Mouse (Mus musculus) cerebellum, adult 11-12 months (tissue): Measurements from ENCODE around the gene 1700029I15Rik.

Source experiments
- DNase-seq: peaks from one replicate; pipeline ENCODE4 v3.0.0; 2022

Gene 1700029I15Rik

GRCm38 (mm10) chr2:92392318-92393264 lies 10.3 kb downstream of the 1700029I15Rik start:
- DNase-seq: peak; percentile 69

DNA sequence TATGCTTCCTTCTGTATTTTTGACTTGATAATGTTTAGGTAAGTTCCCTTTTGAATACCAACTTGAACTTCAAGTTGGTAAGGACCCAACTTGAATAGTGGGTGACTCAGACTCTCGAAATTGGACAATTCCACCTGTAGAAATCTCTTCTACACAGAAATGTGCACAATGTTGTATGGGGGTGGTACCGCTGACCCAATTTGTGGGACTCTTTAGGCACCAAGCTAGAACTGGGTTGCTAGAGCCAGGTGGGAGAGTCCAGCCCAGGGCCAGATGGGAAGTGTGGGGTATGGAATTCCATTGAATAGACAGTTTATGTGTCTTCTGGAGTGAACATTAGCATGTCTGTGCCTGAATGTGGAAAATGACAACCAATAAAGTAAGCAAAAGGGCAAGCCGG lies 13.2 kb downstream of the 1700029I15Rik start:
- no peak for DNase-seq

DNA sequence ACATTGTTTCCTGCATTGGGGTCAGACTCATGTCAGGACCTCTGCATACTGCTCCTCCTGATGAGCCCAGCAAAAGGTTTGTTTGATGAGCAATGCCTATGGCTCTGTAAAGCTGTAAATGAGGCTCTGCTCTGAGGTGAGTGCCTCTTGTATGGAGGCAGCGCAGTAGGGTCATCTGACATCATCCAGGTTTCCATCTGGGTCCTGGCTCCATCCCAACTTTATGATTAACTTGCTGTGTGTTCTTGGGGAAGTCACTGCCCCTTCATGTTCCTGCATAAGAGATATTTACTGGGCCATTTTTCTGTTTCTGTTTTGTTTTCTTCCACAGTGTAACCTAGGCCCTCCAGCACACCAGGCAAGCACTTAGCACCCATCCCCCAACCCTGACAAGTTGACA lies 15.1 kb downstream of the 1700029I15Rik start:
- DNase-seq: peak; percentile 52

GRCm38 (mm10) chr2:92399877-92400276 lies 17.5 kb downstream of the 1700029I15Rik start:
- peak; percentile 51 for DNase-seq

- DNase-seq: peak; percentile 72
Observed at GRCm38 (mm10) chr2:92400682-92401081, 18.3 kb downstream of the 1700029I15Rik start.

- peak; percentile 74 for DNase-seq
Observed at GRCm38 (mm10) chr2:92401091-92401561, 18.8 kb downstream of the 1700029I15Rik start, which contains the start of gene Mapk8ip1. Mapk8ip1 (minus strand) TSS chr2:92401263.

- peak; percentile 94 for DNase-seq
Observed at GRCm38 (mm10) chr2:92402591-92403326, 20.4 kb downstream of the 1700029I15Rik start.

DNA sequence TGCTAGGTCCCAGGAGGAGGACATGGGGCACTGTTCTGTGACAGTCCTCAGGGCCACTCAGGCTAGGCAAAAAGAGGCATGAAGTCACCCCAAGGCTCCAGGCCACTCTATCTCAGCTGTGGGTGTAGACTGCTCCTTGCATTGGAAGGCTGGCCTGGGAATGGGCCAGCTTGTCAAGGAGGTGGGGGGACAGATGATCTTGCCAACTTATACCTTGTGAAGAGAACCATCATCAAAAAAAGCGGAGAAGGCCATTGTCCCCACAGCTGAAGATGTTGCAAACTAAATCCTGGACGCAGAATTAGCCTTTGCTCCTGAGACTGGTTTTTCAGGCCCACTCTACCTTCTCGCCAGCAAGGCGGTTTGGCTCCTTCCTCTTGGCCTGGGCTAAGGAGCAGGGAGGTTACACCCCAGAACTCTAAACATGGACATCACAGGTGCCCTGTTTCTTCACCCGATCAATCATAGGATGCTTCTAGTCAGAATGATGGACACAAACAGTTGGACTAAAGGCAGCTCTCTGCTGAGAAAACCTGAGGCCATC lies 21.5 kb downstream of the 1700029I15Rik start:
- DNase-seq: peak; percentile 61

DNA sequence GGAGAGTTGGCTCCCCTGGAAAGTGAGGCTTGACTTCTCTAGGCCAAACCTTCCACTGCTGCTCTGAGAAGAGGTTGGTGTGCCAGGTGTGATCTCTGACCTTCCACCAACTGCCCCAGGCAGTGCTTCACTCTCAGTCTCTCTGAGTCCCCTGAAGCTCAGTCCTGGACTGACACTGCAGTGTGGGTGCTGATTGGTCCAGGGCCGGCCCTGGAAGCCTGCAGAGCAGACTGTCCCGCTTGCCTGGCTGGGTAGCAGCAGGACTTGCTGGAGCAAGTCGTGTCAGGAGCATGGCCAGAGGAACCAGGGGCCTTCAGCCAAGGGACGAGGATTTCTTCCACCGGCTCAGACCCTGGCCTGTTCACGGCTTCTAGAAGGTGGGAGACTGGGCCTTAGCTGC lies 22.4 kb downstream of the 1700029I15Rik start:
- DNase-seq: peak; percentile 58

- peak; percentile 41 for DNase-seq
Observed at GRCm38 (mm10) chr2:92405687-92406086, 23.3 kb downstream of the 1700029I15Rik start.

DNA sequence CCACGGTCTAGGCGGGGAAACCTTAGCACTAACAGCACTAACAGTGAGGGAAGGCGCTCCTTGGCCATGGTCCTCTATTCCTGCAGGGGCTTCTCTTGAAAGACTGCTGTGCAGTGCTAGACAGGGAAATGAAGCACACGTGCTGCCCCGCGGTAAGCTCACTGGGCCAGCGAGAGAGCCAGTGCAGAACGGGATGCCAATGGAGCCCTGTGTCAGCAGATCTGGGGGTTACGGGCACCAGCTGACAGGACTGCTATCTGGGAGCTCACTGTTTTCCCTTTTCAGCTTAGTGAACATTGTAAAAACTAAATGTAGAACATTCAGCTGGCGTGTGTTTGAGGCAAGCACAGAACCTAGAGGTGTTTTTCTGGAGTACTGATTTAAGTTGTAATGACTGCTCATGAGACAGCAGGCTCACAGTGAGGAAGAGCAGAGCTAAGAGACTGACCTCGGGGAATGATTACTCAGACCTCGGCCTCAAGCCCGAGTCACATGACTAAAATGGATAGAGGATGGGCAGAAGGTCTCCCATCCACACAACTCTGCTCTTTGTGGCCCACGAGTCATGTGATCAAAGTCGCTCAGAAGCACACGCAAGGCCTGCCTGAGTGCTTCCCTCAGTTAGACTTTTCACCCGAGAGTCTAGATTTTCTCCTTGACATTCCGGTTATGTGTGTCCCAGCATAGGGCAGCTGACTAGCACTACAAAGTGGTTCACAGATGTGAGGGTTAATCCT lies 26.1 kb downstream of the 1700029I15Rik start:
- no peak for DNase-seq

- peak; percentile 88 for DNase-seq
Observed at GRCm38 (mm10) chr2:92411705-92412104, 29.4 kb downstream of the 1700029I15Rik start.

DNA sequence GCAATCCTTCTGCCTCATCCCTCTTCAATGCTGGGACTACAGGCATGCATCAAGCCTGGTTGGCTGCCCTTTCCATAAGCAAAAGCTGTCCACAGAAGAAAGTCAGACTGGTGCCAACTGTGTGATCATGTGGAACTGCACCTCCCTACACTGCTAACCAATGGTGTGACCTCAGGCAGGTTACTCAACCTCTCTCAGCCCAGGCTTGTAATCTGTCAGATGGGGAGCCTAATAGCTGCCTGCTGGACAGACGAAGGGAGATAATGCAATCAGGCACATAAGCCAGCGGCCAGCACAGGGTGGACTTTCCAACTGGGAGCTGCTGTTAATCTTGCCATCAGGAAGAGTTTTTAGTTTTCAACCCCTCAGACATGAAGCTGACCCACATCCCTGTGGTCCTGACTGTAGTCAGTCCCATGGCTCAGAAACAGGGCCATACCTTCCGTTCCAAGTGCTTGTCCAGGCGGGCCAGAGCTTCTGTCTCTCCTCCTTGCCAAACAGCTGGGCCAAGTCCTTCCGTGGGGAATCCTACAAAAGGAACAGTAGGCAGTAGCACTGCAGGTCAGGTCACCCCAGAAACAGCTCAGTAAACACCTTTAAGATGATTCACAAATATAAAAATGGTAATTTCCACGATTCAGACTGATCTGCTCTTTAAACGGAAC lies 39.5 kb downstream of the 1700029I15Rik start:
- peak; percentile 44 for DNase-seq

- peak; percentile 68 for DNase-seq
Observed at GRCm38 (mm10) chr2:92422388-92423135, 40.2 kb downstream of the 1700029I15Rik start.

GRCm38 (mm10) chr2:92423156-92423555 lies 40.8 kb downstream of the 1700029I15Rik start:
- DNase-seq: no peak

DNA sequence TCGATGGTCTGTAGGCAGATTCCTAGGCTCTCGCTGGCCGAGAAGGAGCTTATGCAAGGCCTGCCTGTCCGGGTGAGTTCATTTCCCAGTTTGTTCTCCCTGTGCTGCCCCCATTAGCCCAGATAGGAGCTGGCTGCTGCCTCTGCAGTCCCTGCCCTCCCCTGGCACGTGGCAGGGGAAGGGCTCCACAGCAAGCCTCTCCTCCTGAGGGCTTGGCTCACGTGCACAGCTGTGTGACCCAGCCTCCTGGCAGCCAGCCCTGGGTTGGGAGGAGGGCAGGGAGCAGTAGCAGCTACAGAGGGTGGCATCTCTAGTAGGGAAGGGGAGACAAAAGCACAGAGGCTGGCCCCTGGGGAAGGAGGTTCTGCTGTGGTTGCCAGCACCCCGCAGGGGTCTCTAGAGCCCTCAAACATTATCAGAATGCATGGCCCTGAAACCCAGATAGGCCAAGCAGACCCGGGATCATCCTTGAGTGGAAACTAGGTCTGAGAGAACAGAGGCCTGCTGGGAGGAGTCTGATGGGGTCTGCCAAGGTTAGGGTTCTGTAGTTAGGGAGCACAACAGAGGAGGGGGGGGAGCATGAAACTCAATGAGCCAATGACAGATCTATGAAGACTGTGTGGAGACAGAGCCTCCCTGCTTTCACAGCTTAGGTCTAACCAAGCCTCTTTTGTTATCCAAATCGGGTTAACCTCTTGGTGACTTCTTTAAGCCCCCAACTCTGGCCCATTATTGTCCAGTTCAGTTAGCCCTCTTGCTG lies 41.5 kb downstream of the 1700029I15Rik start:
- peak; percentile 94 for DNase-seq

DNA sequence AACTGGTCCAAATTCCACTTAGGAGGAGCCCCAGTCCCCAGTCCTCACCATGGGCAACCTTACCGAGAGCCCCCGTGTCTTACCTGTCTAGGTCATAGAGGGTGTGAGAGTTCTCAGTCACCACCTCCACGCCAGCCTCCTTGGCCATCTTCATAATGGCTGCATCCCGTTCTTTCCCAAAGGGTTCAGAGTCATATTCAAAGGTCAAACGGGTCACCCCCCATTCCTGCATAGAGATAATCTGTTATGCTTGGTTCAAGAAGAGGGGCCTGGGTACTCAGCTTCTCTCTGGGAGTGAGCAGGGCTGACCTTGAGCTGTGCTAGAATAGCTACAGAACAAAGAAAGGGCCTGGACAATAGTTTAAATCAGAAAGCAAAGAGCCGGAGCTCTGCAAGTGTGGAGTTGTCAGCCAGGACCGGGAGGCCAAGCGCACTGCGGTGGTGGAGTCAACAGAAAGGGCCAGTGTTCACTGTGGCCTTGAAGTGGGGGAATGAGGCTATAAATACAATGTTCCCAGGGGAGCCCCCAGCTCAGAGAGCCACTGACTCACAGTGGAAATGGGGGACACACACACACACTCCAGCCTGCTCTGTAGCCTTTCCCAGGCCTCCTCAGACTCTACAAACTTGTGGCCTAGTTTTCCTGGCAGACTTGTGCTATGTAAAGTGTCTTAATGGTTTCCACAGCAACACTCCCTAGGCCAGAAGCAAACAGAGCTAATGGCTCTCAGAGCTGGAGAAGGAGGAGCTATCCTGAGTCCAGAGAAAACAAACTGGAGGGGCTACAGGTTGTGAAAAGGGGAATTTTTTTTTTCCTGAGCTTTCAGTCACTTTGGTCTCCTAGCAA lies 42.3 kb downstream of the 1700029I15Rik start:
- peak; percentile 53 for DNase-seq

GRCm38 (mm10) chr2:92425366-92425765 lies 43.0 kb downstream of the 1700029I15Rik start:
- no peak for DNase-seq

DNA sequence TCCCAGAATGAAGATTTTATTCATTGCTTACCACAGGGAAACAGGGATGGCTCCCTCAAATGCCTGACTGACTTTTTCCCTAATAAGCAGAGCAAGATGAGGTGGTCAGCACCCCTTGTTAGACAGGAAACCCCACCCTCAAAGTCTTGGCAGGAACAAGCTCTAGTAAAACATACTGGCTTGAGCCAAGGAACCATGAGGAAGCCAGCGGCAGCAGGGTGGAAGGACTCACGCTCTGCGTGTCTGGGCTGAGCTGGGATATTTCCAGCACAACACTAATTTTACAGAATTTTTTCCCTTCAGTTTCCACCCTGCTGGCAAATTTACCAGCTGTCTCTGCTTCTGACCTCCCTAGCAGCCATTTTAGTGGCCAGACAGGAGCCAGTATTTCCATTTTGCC lies 44.1 kb downstream of the 1700029I15Rik start:
- peak; percentile 65 for DNase-seq
